ENCODE assay signal across 8 mouse cellular contexts in genomic region chr1:190924812-190925211, GRCm38 (mm10). TPM values are rescaled to one million over a fixed set of nuclear protein-coding genes. Genes with fewer than 3 reads are reported as not detected.
DNase-seq lines count a peak whose midpoint lies in the region; ATAC-seq lines count a peak whose summit lies in the region.
"Not testable (repeated sequence)": the region's sequence is repeated elsewhere in the genome, so short reads cannot be mapped to it uniquely, and the experiment has no call there.

Gene Angel2, plus strand, starts transcription at chr1:190925112.

- H3K4me1 ChIP-seq in embryonic facial prominence, embryonic 13.5 days = peaks cover 12% of the 10 kb centered on the region
- H3K4me1 ChIP-seq in kidney, embryonic 15.5 days = peaks cover 11% of the 10 kb centered on the region
- H3K4me1 ChIP-seq in limb, embryonic 10.5 days = peaks cover 13% of the 10 kb centered on the region

- not testable (repeated sequence) for H3K27ac ChIP-seq in embryonic facial prominence, embryonic 13.5 days; kidney, embryonic 15.5 days; limb, embryonic 10.5 days; macrophage

- not testable (repeated sequence) for H3K9ac ChIP-seq in embryonic facial prominence, embryonic 13.5 days; kidney, embryonic 15.5 days

- not testable (repeated sequence) for H3K36me3 ChIP-seq in embryonic facial prominence, embryonic 13.5 days; kidney, embryonic 15.5 days; limb, embryonic 10.5 days; macrophage (ENCODE audit: inconsistent target)

- WGBS in embryonic facial prominence, embryonic 13.5 days = 65% methylated on average over 3 of the region's 3 CpGs
- 83% methylated on average over 3 of the region's 3 CpGs for WGBS in kidney, embryonic 15.5 days
- WGBS in limb, embryonic 10.5 days = 70% methylated on average over 3 of the region's 3 CpGs
- WGBS in macrophage (ENCODE audit: missing documents) = 97% methylated on average over 3 of the region's 3 CpGs

- not testable (repeated sequence) for H3K9me3 ChIP-seq in embryonic facial prominence, embryonic 13.5 days; kidney, embryonic 15.5 days (replicated peaks); limb, embryonic 10.5 days (replicated peaks)

- not testable (repeated sequence) for H3K4me2 ChIP-seq in embryonic facial prominence, embryonic 13.5 days; kidney, embryonic 15.5 days

- not testable (repeated sequence) for H3K27me3 ChIP-seq in embryonic facial prominence, embryonic 13.5 days; kidney, embryonic 15.5 days; limb, embryonic 10.5 days (ENCODE audit: low read depth, poor library complexity, severe bottlenecking)

- not testable (repeated sequence) for DNase-seq in gastrocnemius, postnatal 25 days; heart, postnatal 25 days (ENCODE audit: low spot score); limb, embryonic 10.5 days (ENCODE audit: low spot score)

- H3K4me3 ChIP-seq in embryonic facial prominence, embryonic 13.5 days; kidney, embryonic 15.5 days (replicated peaks); limb, embryonic 10.5 days; macrophage (ENCODE audit: inconsistent target): not testable (repeated sequence)

- intact Hi-C loops in heart, postnatal 25 days (cut with DNase I) = not testable (repeated sequence)

- H3K79me2 ChIP-seq in macrophage (ENCODE audit: inconsistent target) = not testable (repeated sequence)

- ATAC-seq in activated CD4-positive, CD25-positive, alpha-beta regulatory T cell, adult 4 months; embryonic facial prominence, embryonic 13.5 days (ENCODE audit: insufficient number of reproducible peaks, insufficient read depth, low FRiP score, low TSS enrichment, low read depth); kidney, embryonic 15.5 days (replicated peaks; ENCODE audit: low FRiP score); neutrophil, adult 5-6 weeks (ENCODE audit: extremely low read depth, insufficient number of reproducible peaks, low FRiP score, poor library complexity, severe bottlenecking): not testable (repeated sequence)

RNA-seq across cellular contexts. Expression of gene Angel2, which starts in this region (rescaled TPM):
- 10 to 100 TPM; 42.1 to 53.8 TPM for polyA plus RNA-seq in activated CD4-positive, CD25-positive, alpha-beta regulatory T cell, adult 4 months (2017; shearing (Covaris generic))
- polyA plus RNA-seq in embryonic facial prominence, embryonic 13.5 days (2015; fragmentation: Nextera tagmentation; extraction: Ambion mirVana) = 51.5 and 60.1 TPM in 2 replicates
- 10 to 100 TPM; 20.7 to 24.6 TPM for total RNA-seq in gastrocnemius, postnatal 25 days (2021)
- total RNA-seq in heart, postnatal 25 days (2021) = 10 to 100 TPM; 26.6 to 28.3 TPM
- polyA plus RNA-seq in kidney, embryonic 15.5 days (2015; fragmentation: Nextera tagmentation; extraction: Ambion mirVana) = 45.7 and 48.7 TPM in 2 replicates
- polyA plus RNA-seq in limb, embryonic 10.5 days (2016; fragmentation: Nextera tagmentation; extraction: Ambion mirVana) = 51.3 and 55.0 TPM in 2 replicates
- total RNA-seq in macrophage (2018; cell fraction: chromatin; rRNA removed) = 100 to 1,000 TPM in 4 of 26 experiments, 10 to 100 TPM in 22; 16.1 to 110 (median 60.7) TPM
- 10 to 100 TPM; 14.2 to 31.1 (median 23.5) TPM for total RNA-seq in macrophage (2018; cell fraction: cytosol; rRNA removed)
- 100 to 1,000 TPM in 1 of 26 experiments, 10 to 100 TPM in 25; 25.0 to 115 (median 45.5) TPM for total RNA-seq in macrophage (2018; cell fraction: nucleus; rRNA removed)
- polyA plus RNA-seq in macrophage (2018) = 22.8 to 32.8 TPM (median 31.0 TPM) in 3 replicates
- 53.8 and 62.5 TPM in 2 replicates for total RNA-seq in neutrophil, adult 5-6 weeks (2017)
